Mouse (Mus musculus) cerebellum, adult 2 months (tissue): ENCODE measurements around the gene Igsf21.

Experiments used
- CTCF ChIP-seq: fragments of 200-500 bp; IDR thresholded peaks from 2 replicates; pipeline ENCODE4 v1.5.1; 2011; ENCODE audit warnings: low read depth, mild to moderate bottlenecking, control low read depth, low read length, moderate library complexity, borderline replicate concordance; ENCODE audit not compliant: insufficient read depth
- POLR2A ChIP-seq: fragments of 200-500 bp; IDR thresholded peaks from 2 replicates; pipeline ENCODE4 v1.6.1; 2011; ENCODE audit warnings: low read length, control low read depth, borderline replicate concordance; ENCODE audit not compliant: insufficient read depth

DNA sequence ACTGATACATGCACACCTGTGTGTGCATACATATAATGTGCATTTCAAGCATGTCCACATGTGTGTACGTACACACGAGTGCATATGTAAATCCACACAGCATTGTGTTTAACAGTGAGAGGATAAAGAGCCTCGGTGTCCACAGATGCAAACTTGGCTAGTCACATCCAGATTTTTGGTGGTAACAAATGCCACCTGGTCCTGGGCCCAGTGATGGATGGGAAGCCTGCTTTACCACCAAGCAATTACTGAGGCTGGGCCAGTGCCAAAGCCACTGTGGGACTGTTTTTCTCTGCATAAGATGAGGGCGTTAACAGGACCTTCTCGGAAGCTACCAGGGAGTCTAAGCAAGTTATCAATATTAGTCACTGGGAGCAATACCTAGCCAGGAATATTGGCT lies 25.3 kb upstream of the Igsf21 start:
- no peak for TF ChIP-seq CTCF
- no peak for TF ChIP-seq POLR2A
